Mouse (Mus musculus) ES-Bruce4 (cell line): ENCODE measurements at regions not wholly inside any gene's neighbourhood (a gene's known extent, or its start where the extent isn't known, plus 50 kb on each side); places are given as distances from the start of the nearest gene placed in this dataset.

Source experiments
- CTCF ChIP-seq: IDR thresholded peaks from one replicate; pipeline ENCODE4 v1.8.1; 2011; ENCODE audit warnings: low read depth, low read length
- EP300 ChIP-seq: IDR thresholded peaks from 2 replicates; pipeline ENCODE4 v1.6.1; 2011; ENCODE audit warnings: low read depth, low read length; ENCODE audit not compliant: insufficient read depth
- POLR2A ChIP-seq: IDR thresholded peaks from one replicate; pipeline ENCODE4 v1.8.1; 2011; ENCODE audit warnings: low read length; ENCODE audit not compliant: insufficient read depth

DNA sequence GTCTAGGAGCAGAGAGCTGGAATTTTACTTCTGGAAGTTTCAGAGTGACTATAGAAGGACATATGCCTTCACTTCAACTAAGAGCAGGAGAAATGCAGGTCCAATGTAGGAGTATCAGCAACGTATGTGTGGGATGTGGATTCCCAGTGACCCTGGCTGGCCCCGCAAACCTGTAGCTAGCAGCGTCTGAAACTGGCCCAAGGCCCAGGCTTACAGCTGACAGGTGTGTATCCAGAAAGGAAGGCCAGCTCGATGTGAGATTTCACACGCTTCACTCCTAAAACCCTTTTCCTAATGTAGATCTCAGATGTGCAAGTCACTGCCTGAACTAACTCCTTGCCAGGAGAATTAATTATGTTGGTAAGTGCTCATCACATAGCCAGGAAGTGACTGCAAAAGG lies 176.9 kb downstream of the Cpe start:
- TF ChIP-seq CTCF = no peak
- TF ChIP-seq EP300 = no peak
- no peak for TF ChIP-seq POLR2A
